Mouse (Mus musculus) hindbrain, embryonic 12.5 days (tissue): Measurements from ENCODE around the gene Gpr33. TPM values are rescaled to one million over a fixed set of nuclear protein-coding genes. Genes with fewer than 3 reads are reported as not detected.

Experiments used
- ATAC-seq: fragments of 200-750 bp; cut with Nextera tagmentation; 2 replicates; pipeline ENCODE4 v1.8.0; 2017; ENCODE audit warnings: moderate TSS enrichment; ENCODE audit not compliant: low FRiP score
- H3K27ac ChIP-seq: fragments of 300-500 bp; sonication (generic); 2 replicates; pipeline ENCODE4 v1.5.1; 2016; ENCODE audit warnings: mild to moderate bottlenecking
- H3K27me3 ChIP-seq: fragments of 300-500 bp; sonication (generic); 2 replicates; pipeline ENCODE4 v1.6.1; 2016; ENCODE audit warnings: mild to moderate bottlenecking
- H3K36me3 ChIP-seq: fragments of 300-500 bp; sonication (generic); 2 replicates; pipeline ENCODE4 v1.6.1; 2016; ENCODE audit warnings: mild to moderate bottlenecking
- H3K4me1 ChIP-seq: fragments of 300-500 bp; sonication (generic); 2 replicates; pipeline ENCODE4 v1.6.1; 2016
- H3K4me2 ChIP-seq: fragments of 300-500 bp; sonication (generic); replicated peaks from 2 replicates; pipeline ENCODE4 v1.6.1; 2016; ENCODE audit warnings: mild to moderate bottlenecking
- H3K4me3 ChIP-seq: fragments of 300-500 bp; sonication (generic); 2 replicates; pipeline ENCODE4 v1.5.1; 2016; ENCODE audit warnings: mild to moderate bottlenecking
- H3K9ac ChIP-seq: fragments of 300-500 bp; sonication (generic); 2 replicates; pipeline ENCODE4 v1.6.1; 2016; ENCODE audit warnings: mild to moderate bottlenecking, moderate library complexity
- H3K9me3 ChIP-seq: fragments of 300-500 bp; sonication (generic); replicated peaks from 2 replicates; pipeline ENCODE4 v1.6.1; 2016; ENCODE audit warnings: mild to moderate bottlenecking
- WGBS: fragments of 180-500 bp; shearing (Covaris S2); methylation state at CpG from one replicate; pipeline ENCODE4 v1.1.7; 2016; 5-methylcytosine and 5-hydroxymethylcytosine counted together
- polyA plus RNA-seq: library from polyadenylated mRNA; unstranded; fragments of >200 nt; fragmentation: Nextera tagmentation; extraction: Ambion mirVana; gene quantifications from 2 replicates; pipeline ENCODE4 v1.2.1, GENCODE M21; 2016

The Gpr33 gene
- polyA plus RNA-seq, 1 experiment from 2014 or later = not detected

GRCm38 (mm10) chr12:52006633-52006994 lies 21.2 kb downstream of the Gpr33 start:
- peak; percentile 67 for ATAC-seq

GRCm38 (mm10) chr12:52005877-52006632 lies 21.8 kb downstream of the Gpr33 start, which contains the start of gene Dtd2:
Gene Dtd2, minus strand, starts transcription at chr12:52006501.
- Histone ChIP-seq H3K9ac (peak within 1 kb of the TSS; percentile 73), H3K27me3 (no peaks in the 10 kb centered on the region), H3K36me3 (peaks cover 6% of the 10 kb centered on the region; the same call in 1 of the 2 replicates), H3K4me3 (peak within 1 kb of the TSS; percentile 73), H3K4me1 (peaks cover 8% of the 10 kb centered on the region), H3K9me3 (no peaks in the 10 kb centered on the region), H3K4me2 (peak within 1 kb of the TSS; percentile 55), H3K27ac (peak within 1 kb of the TSS; percentile 64; the same call in 1 of the 2 replicates)
- 2% methylated on average over 46 of the region's 46 CpGs for WGBS
- ATAC-seq = peak; percentile 94

More at GRCm38 (mm10) chr12:52006633-52006994, 21.2 kb downstream of the Gpr33 start:
- Histone ChIP-seq H3K27ac (0 out of 2 replicates have a peak overlapping the region, but pooled peaks have one; percentile 64), H3K36me3 (peaks cover 6% of the 10 kb centered on the region; the same call in 1 of the 2 replicates), H3K4me1 (peaks cover 8% of the 10 kb centered on the region), H3K4me3 (peak overlapping the region; percentile 73), H3K4me2 (peak overlapping the region; percentile 55), H3K9ac (no peak overlapping the region), H3K9me3 (no peaks in the 10 kb centered on the region), H3K27me3 (no peaks in the 10 kb centered on the region)
- WGBS = 50% methylated on average over 5 of the region's 5 CpGs

GRCm38 (mm10) chr12:52002746-52003145 lies 25.1 kb downstream of the Gpr33 start:
- WGBS = 91% methylated on average over 3 of the region's 3 CpGs
- ATAC-seq = no peak
- no peaks in the 10 kb centered on the region for H3K27me3 ChIP-seq
- H3K9ac ChIP-seq = no peak overlapping the region
- H3K27ac ChIP-seq = no peak overlapping the region
- peaks cover 3% of the 10 kb centered on the region; the same call in 1 of the 2 replicates for H3K4me1 ChIP-seq
- peaks cover 21% of the 10 kb centered on the region for H3K36me3 ChIP-seq
- H3K4me2 ChIP-seq = no peak overlapping the region
- no peaks in the 10 kb centered on the region for H3K9me3 ChIP-seq
- no peak overlapping the region for H3K4me3 ChIP-seq

GRCm38 (mm10) chr12:52001544-52001943 lies 26.3 kb downstream of the Gpr33 start:
- Histone ChIP-seq H3K27ac (no peak overlapping the region), H3K4me1 (peaks cover 3% of the 10 kb centered on the region; the same call in 1 of the 2 replicates), H3K36me3 (peaks cover 21% of the 10 kb centered on the region), H3K27me3 (no peaks in the 10 kb centered on the region), H3K4me2 (no peak overlapping the region), H3K9ac (no peak overlapping the region), H3K4me3 (no peak overlapping the region), H3K9me3 (no peaks in the 10 kb centered on the region)
- 41% methylated on average over 4 of the region's 4 CpGs for WGBS
- no peak for ATAC-seq

DNA sequence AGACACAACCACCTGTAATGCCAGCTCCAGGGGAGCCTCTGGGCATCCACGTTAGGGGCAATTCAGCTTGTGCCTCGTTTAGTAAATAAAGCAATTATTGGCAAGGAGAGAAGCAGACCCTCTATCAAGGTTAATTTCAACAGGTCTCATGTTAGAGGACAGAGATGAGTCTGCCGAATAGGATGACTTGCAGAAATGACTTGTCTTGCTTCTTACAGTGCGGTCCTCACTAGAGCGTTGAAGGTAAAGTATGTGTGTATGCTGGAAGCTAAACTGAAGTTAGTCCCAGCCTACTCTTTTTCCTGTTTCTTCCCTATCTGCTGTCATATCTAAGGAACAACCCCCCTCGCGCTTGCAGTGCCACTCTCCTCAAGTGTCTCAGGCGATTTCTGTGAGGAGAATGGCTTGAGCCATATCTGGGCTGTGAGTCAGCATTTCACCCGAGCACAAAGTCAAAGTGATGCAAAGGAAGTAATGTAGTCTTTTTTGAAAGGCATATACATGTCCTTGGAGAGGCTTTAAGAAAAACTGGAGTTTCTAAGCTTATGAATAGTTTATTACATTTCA lies 29.4 kb downstream of the Gpr33 start:
- H3K9me3 ChIP-seq = no peaks in the 10 kb centered on the region
- H3K36me3 ChIP-seq = peaks cover 36% of the 10 kb centered on the region
- 88% methylated on average over 9 of the region's 9 CpGs for WGBS

DNA sequence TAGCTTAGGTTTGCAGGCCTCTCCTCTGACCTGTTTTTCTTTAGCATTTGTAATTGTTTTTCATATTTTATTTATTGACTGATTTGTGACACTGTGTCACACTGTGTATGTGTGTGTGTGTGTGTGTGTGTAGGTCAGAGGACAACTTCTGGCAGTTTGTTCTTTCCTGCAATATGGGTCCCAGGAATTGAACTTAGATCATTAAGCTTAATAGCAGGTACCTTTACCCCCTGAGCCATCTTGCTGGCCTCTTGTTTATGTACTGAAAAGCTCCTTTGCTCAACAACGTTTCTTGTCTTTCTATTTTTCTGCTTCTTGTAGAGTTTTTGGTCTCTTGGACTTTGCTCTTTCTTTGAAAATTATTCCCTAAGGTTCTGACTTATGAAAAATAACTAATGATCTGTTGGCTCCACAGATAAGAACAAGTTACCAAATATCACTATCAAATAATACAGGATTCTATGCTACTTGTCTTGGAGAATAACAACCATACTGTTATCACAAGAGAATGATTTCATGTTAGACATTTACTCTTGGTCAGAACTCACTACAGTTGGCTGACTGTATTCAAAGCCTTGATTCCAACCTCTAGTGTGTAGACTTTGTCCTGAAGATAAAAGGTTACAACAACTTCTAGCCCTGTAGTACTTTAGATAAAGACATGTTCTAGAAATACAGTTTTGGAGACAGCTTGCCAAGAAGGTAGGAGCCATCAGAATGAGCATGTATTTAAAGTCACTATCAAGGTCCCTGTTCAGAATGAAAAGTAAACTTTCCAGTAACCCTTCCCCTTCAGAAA lies 31.9 kb downstream of the Gpr33 start:
- Histone ChIP-seq H3K4me3 (no peak overlapping the region), H3K4me2 (no peak overlapping the region), H3K27me3 (no peaks in the 10 kb centered on the region), H3K9ac (no peak overlapping the region), H3K27ac (no peak overlapping the region), H3K36me3 (peaks cover 36% of the 10 kb centered on the region), H3K4me1 (no peaks in the 10 kb centered on the region), H3K9me3 (no peaks in the 10 kb centered on the region)
- ATAC-seq = no peak
- 97% methylated on average over 1 of the region's 1 CpGs for WGBS

More for the DNA sequence above, 29.4 kb downstream of the Gpr33 start:
- H3K27me3 ChIP-seq = no peaks in the 10 kb centered on the region
- no peak for ATAC-seq
- no peak overlapping the region for H3K27ac ChIP-seq
- no peak overlapping the region for H3K4me2 ChIP-seq
- no peak overlapping the region for H3K9ac ChIP-seq
- H3K4me1 ChIP-seq = no peaks in the 10 kb centered on the region
- no peak overlapping the region for H3K4me3 ChIP-seq

- H3K36me3 ChIP-seq = peaks cover 19% of the 10 kb centered on the region
- no peak for ATAC-seq
These were observed 37.2 kb downstream of the Gpr33 start for GRCm38 (mm10) chr12:51990629-51991028.

GRCm38 (mm10) chr12:51988536-51988935 lies 39.3 kb downstream of the Gpr33 start:
- Histone ChIP-seq H3K9me3 (no peaks in the 10 kb centered on the region), H3K4me1 (no peaks in the 10 kb centered on the region), H3K27ac (no peak overlapping the region), H3K4me2 (no peak overlapping the region), H3K4me3 (no peak overlapping the region), H3K27me3 (no peaks in the 10 kb centered on the region), H3K36me3 (no peaks in the 10 kb centered on the region), H3K9ac (no peak overlapping the region)
- WGBS = 92% methylated on average over 5 of the region's 5 CpGs
- no peak for ATAC-seq

More at GRCm38 (mm10) chr12:51990629-51991028, 37.2 kb downstream of the Gpr33 start:
- Histone ChIP-seq H3K4me3 (no peak overlapping the region), H3K9ac (no peak overlapping the region), H3K4me1 (no peaks in the 10 kb centered on the region), H3K4me2 (no peak overlapping the region), H3K9me3 (no peaks in the 10 kb centered on the region), H3K27me3 (no peaks in the 10 kb centered on the region), H3K27ac (no peak overlapping the region)
- WGBS = 82% methylated on average over 2 of the region's 2 CpGs

- Histone ChIP-seq H3K36me3 (no peaks in the 10 kb centered on the region), H3K9ac (no peak overlapping the region), H3K27ac (no peak overlapping the region), H3K4me2 (no peak overlapping the region), H3K9me3 (no peaks in the 10 kb centered on the region), H3K4me1 (no peaks in the 10 kb centered on the region), H3K27me3 (no peaks in the 10 kb centered on the region), H3K4me3 (no peak overlapping the region)
- WGBS = 79% methylated on average over 4 of the region's 4 CpGs
- no peak for ATAC-seq
These were observed 42.0 kb downstream of the Gpr33 start for GRCm38 (mm10) chr12:51985826-51986225.

DNA sequence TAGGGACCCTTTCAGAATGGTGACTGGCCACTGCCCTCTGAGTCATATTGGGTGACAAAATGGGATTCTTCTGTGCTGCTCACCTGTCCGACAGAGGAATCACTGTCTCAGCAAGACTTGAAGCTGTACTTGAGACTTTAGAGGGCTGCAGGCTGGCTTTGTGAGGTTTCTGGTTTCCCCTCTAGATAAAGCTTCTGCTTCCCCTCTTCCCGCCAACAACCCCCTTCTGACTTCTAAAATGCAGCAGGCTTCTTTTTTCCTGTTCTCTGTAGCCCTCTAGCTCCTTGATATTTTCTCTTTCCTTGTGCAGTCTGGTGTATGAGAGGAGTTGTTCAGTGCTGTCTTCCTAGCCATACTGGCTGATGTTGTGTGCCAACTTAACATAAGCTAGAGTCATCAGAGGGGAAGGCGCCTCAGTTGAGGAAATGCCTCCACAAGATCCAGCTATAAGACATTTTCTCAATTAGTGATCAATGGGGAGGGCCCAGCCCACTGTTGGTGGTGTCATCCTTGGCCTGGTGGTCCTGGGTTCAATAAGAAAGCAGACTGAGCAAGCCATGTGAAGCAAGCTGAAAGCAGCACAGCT lies 42.6 kb downstream of the Gpr33 start:
- H3K9me3 ChIP-seq = no peaks in the 10 kb centered on the region
- H3K36me3 ChIP-seq = no peaks in the 10 kb centered on the region
- no peaks in the 10 kb centered on the region for H3K27me3 ChIP-seq
- ATAC-seq = no peak
- H3K4me2 ChIP-seq = no peak overlapping the region
- H3K27ac ChIP-seq = no peak overlapping the region
- H3K4me3 ChIP-seq = no peak overlapping the region
- WGBS = 90% methylated on average over 3 of the region's 3 CpGs
- no peak overlapping the region for H3K9ac ChIP-seq
- H3K4me1 ChIP-seq = no peaks in the 10 kb centered on the region

DNA sequence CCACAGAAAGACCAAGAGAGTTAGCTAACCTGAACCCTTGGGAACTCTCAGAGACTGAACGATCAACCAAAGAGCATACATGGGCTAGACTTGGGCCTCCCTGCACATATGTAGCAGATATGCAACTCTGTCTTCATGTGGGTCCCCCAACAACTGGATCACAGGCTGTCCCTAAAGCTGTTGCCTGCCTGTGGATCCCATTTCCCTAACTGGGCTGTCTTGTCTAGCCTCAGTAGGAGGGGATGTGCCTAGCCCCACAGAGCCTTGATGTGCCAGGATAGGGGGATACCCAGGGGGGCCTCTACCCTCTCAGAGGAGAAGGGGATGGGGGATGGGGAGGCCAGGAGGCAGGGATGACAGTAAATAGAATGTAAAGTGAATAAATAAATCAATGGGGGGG lies 44.2 kb downstream of the Gpr33 start:
- H3K27ac ChIP-seq = no peak overlapping the region
- no peak for ATAC-seq
- 100% methylated on average over 1 of the region's 1 CpGs for WGBS

GRCm38 (mm10) chr12:51976531-51976930 lies 51.3 kb downstream of the Gpr33 start:
- WGBS = 74% methylated on average over 9 of the region's 9 CpGs
- Histone ChIP-seq H3K27ac (no peak overlapping the region), H3K36me3 (no peaks in the 10 kb centered on the region), H3K4me1 (no peaks in the 10 kb centered on the region), H3K9me3 (no peaks in the 10 kb centered on the region), H3K4me3 (no peak overlapping the region), H3K4me2 (no peak overlapping the region), H3K9ac (no peak overlapping the region), H3K27me3 (no peaks in the 10 kb centered on the region)
- ATAC-seq = no peak

More for the DNA sequence above, 44.2 kb downstream of the Gpr33 start:
- Histone ChIP-seq H3K4me1 (no peaks in the 10 kb centered on the region), H3K4me3 (no peak overlapping the region), H3K36me3 (no peaks in the 10 kb centered on the region), H3K4me2 (no peak overlapping the region), H3K9ac (no peak overlapping the region), H3K27me3 (no peaks in the 10 kb centered on the region), H3K9me3 (no peaks in the 10 kb centered on the region)
